In genomic region chr13:58480928-58481598, GRCm38 (mm10) we compare ENCODE assay signal across 15 mouse cellular contexts.
DNase-seq lines count a peak whose midpoint lies in the region; ATAC-seq and TF ChIP-seq lines count a peak whose summit lies in the region.
"Had no signal": no experiment of that assay in that cellular context is flagged by ENCODE, and none has a peak within 500 bp of the region (broad histone marks: within the 10 kb centered on the region; RNA-seq: fewer than 3 reads in every experiment).

No protein-coding gene starts in this region.

- H3K4me2 ChIP-seq in liver, embryonic 11.5 days: peak overlapping the region; percentile 9; the same call in 1 of the 2 replicates
- H3K4me2 ChIP-seq in liver, embryonic 12.5 days: peak overlapping the region; percentile 32
- no peak overlapping the region for H3K4me2 ChIP-seq in intestine, embryonic 16.5 days (ENCODE audit: low read depth, low read length)
- H3K4me2 ChIP-seq: embryonic facial prominence, embryonic 12.5 days; heart, embryonic 12.5 days; midbrain, embryonic 13.5 days had no signal

- peaks cover 21% of the 10 kb centered on the region for H3K4me1 ChIP-seq in liver, embryonic 11.5 days (replicated peaks; ENCODE audit: control insufficient read depth, insufficient read depth, low read length)
- H3K4me1 ChIP-seq in MEL (ENCODE audit: control insufficient read depth in 1 of 2, insufficient read depth in 2 of 2, low read length in 2 of 2): peaks cover 18 to 51% of the 10 kb centered on the region in 2 experiments
- H3K4me1 ChIP-seq in liver, embryonic 12.5 days: peaks cover 61% of the 10 kb centered on the region
- no peaks in the 10 kb centered on the region for H3K4me1 ChIP-seq in intestine, embryonic 16.5 days (ENCODE audit: control insufficient read depth, insufficient read depth, low read length)
- H3K4me1 ChIP-seq: embryonic facial prominence, embryonic 12.5 days had no signal

- no peak for ATAC-seq in liver, embryonic 11.5 days (replicated peaks; ENCODE audit: low FRiP score)
- no peak for ATAC-seq in liver, embryonic 12.5 days
- no peak for ATAC-seq in intestine, embryonic 16.5 days
- ATAC-seq: lung, postnatal 0 days had no signal

- H3K36me3 ChIP-seq in liver, embryonic 11.5 days (ENCODE audit: control insufficient read depth, insufficient read depth, low read length): no peaks in the 10 kb centered on the region
- peaks cover 0 to 48% of the 10 kb centered on the region in 2 experiments; a peak in 2 of 4 replicates for H3K36me3 ChIP-seq in MEL (ENCODE audit: control insufficient read depth in 1 of 2, insufficient read depth in 2 of 2, low read length in 2 of 2)
- no peaks in the 10 kb centered on the region for H3K36me3 ChIP-seq in liver, embryonic 12.5 days
- no peaks in the 10 kb centered on the region for H3K36me3 ChIP-seq in intestine, embryonic 16.5 days (ENCODE audit: control insufficient read depth, insufficient read depth, low read length)
- H3K36me3 ChIP-seq: embryonic facial prominence, embryonic 12.5 days; heart, embryonic 12.5 days; midbrain, embryonic 13.5 days had no signal

- H3K9me3 ChIP-seq in liver, embryonic 11.5 days (ENCODE audit: control insufficient read depth, low read length): no peaks in the 10 kb centered on the region
- no peaks in the 10 kb centered on the region for H3K9me3 ChIP-seq in MEL (replicated peaks; ENCODE audit: insufficient read depth, low read length)
- H3K9me3 ChIP-seq in liver, embryonic 12.5 days (replicated peaks): no peaks in the 10 kb centered on the region
- no peaks in the 10 kb centered on the region for H3K9me3 ChIP-seq in intestine, embryonic 16.5 days (ENCODE audit: control insufficient read depth, low read length)
- H3K9me3 ChIP-seq: embryonic facial prominence, embryonic 12.5 days; heart, embryonic 12.5 days; midbrain, embryonic 13.5 days had no signal

- no peak overlapping the region for H3K27ac ChIP-seq in liver, embryonic 11.5 days (ENCODE audit: low read depth, low read length)
- peak overlapping the region; percentile 48 for H3K27ac ChIP-seq in MEL (ENCODE audit: control insufficient read depth, low read depth, low read length)
- H3K27ac ChIP-seq in liver, embryonic 12.5 days: no peak overlapping the region
- no peak overlapping the region for H3K27ac ChIP-seq in intestine, embryonic 16.5 days (ENCODE audit: low read length)
- H3K27ac ChIP-seq: embryonic facial prominence, embryonic 12.5 days; midbrain, embryonic 13.5 days had no signal

- peak; percentile 92 to 94 for TF ChIP-seq EP300 in MEL (IDR thresholded peaks at IDR 0.05; ENCODE audit: low read depth in 1 of 2, low read length in 2 of 2)

- H3K79me2 ChIP-seq in MEL (ENCODE audit: control insufficient read depth, insufficient read depth, low read length, poor library complexity): no peaks in the 10 kb centered on the region

- TF ChIP-seq RAD21 in MEL (IDR thresholded peaks at IDR 0.05; ENCODE audit: low read depth, low read length): no peak

- no peak overlapping the region for H3K9ac ChIP-seq in liver, embryonic 11.5 days (ENCODE audit: low read depth, low read length)
- no peak overlapping the region for H3K9ac ChIP-seq in MEL (ENCODE audit: control insufficient read depth, low read depth, low read length, poor library complexity, severe bottlenecking)
- H3K9ac ChIP-seq in liver, embryonic 12.5 days: no peak overlapping the region; the same call in 1 of the 2 replicates
- H3K9ac ChIP-seq in intestine, embryonic 16.5 days (ENCODE audit: low read depth, low read length): no peak overlapping the region
- H3K9ac ChIP-seq: embryonic facial prominence, embryonic 12.5 days; heart, embryonic 12.5 days; midbrain, embryonic 13.5 days had no signal

- no peak overlapping the region for H3K4me3 ChIP-seq in liver, embryonic 11.5 days (ENCODE audit: low read depth, low read length)
- H3K4me3 ChIP-seq in MEL (ENCODE audit: control insufficient read depth in 1 of 2, insufficient read depth in 1 of 2, low read depth in 2 of 2, low read length in 2 of 2): no peak overlapping the region
- no peak overlapping the region for H3K4me3 ChIP-seq in liver, embryonic 12.5 days
- no peak overlapping the region for H3K4me3 ChIP-seq in intestine, embryonic 16.5 days (ENCODE audit: low read length)
- H3K4me3 ChIP-seq: embryonic facial prominence, embryonic 12.5 days; heart, embryonic 12.5 days; midbrain, embryonic 13.5 days had no signal

- TF ChIP-seq CTCF in MEL (IDR thresholded peaks at IDR 0.05 in 2 of 3, conservative IDR thresholded peaks at IDR 0.05 in 1 of 3; ENCODE audit: control insufficient read depth in 1 of 3, insufficient read depth in 1 of 3, low read depth in 2 of 3, low read length in 3 of 3, poor library complexity in 1 of 3, severe bottlenecking in 1 of 3): no peak

- no peak for TF ChIP-seq POLR2A in MEL (IDR thresholded peaks at IDR 0.05; ENCODE audit: control insufficient read depth in 1 of 2, insufficient read depth in 1 of 2, low read depth in 1 of 2, low read length in 2 of 2, poor library complexity in 1 of 2)

- WGBS in liver, embryonic 11.5 days: 37% methylated on average over 10 of the region's 10 CpGs
- WGBS in liver, embryonic 12.5 days (ENCODE audit: insufficient replicate concordance): 17% methylated on average over 10 of the region's 10 CpGs
- WGBS in intestine, embryonic 16.5 days: 83% methylated on average over 10 of the region's 10 CpGs

- H3K27me3 ChIP-seq in liver, embryonic 11.5 days (replicated peaks; ENCODE audit: control insufficient read depth, insufficient read depth, low read length): no peaks in the 10 kb centered on the region
- no peaks in the 10 kb centered on the region for H3K27me3 ChIP-seq in MEL (ENCODE audit: control insufficient read depth in 1 of 2, insufficient read depth in 2 of 2, low read length in 2 of 2)
- H3K27me3 ChIP-seq in liver, embryonic 12.5 days (replicated peaks): peaks cover 26% of the 10 kb centered on the region
- H3K27me3 ChIP-seq in intestine, embryonic 16.5 days (replicated peaks; ENCODE audit: control insufficient read depth, insufficient read depth, low read length): no peaks in the 10 kb centered on the region
- H3K27me3 ChIP-seq: embryonic facial prominence, embryonic 12.5 days; heart, embryonic 12.5 days; midbrain, embryonic 13.5 days had no signal

- DNase-seq in liver, embryonic 11.5 days (ENCODE audit: low spot score): no peak
- DNase-seq in liver (no peak), MEL (ENCODE audit: low read depth, low spot score) (peak; percentile 73)
- DNase-seq in natural killer cell, adult 2 months (ENCODE audit: low spot score in 2 of 2): peak; percentile 39 to 61
- DNase-seq in frontal cortex, postnatal 36 days (ENCODE audit: low spot score in 2 of 2): no peak
- DNase-seq: cerebellum, adult 11-12 months; cerebellum, postnatal 36 days; kidney, adult 9 months; kidney, postnatal 4 days had no signal

TF ChIP-seq in MEL, 35 proteins besides CTCF, POLR2A, EP300 and RAD21 (continues in another document):
- no peak for TF ChIP-seq POLR2AphosphoS2 (IDR thresholded peaks at IDR 0.05; ENCODE audit: low read length)
- TF ChIP-seq SIN3A (IDR thresholded peaks at IDR 0.05; ENCODE audit: low read length): peak; percentile 78
- TF ChIP-seq TCF12 (IDR thresholded peaks at IDR 0.05; ENCODE audit: low read depth, low read length): peak; percentile 96
- TF ChIP-seq ZKSCAN1 (IDR thresholded peaks at IDR 0.05; ENCODE audit: low read depth, low read length): no peak
- 0 out of 2 replicates have a peak, but pooled peaks have one; percentile 4 for TF ChIP-seq MEF2A (IDR thresholded peaks at IDR 0.05; ENCODE audit: extremely low read depth, insufficient replicate concordance, low read depth, low read length, poor library complexity, severe bottlenecking)
- TF ChIP-seq ETS1 (IDR thresholded peaks at IDR 0.05; ENCODE audit: low read depth, low read length): peak; percentile 93
- TF ChIP-seq ZC3H11A (IDR thresholded peaks at IDR 0.05; ENCODE audit: low read depth, low read length): no peak
- no peak; the same call in 1 of the 2 replicates for TF ChIP-seq NELFE (IDR thresholded peaks at IDR 0.05; ENCODE audit: low read depth, low read length)
- TF ChIP-seq TBP (IDR thresholded peaks at IDR 0.05; ENCODE audit: low read depth, low read length): no peak
- 0 out of 2 replicates have a peak, but pooled peaks have one; percentile 35 for TF ChIP-seq BHLHE40 (IDR thresholded peaks at IDR 0.05; ENCODE audit: borderline replicate concordance, low read depth, low read length)
- no peak for TF ChIP-seq E2F4 (IDR thresholded peaks at IDR 0.05; ENCODE audit: borderline replicate concordance, low read depth, low read length)
- no peak for TF ChIP-seq NRF1 (IDR thresholded peaks at IDR 0.05; ENCODE audit: insufficient read depth, low read depth, low read length, poor library complexity, severe bottlenecking)
- no peak for TF ChIP-seq GABPA (IDR thresholded peaks at IDR 0.05; ENCODE audit: low read depth, low read length)
- TF ChIP-seq CHD2 (IDR thresholded peaks at IDR 0.05; ENCODE audit: low read length): no peak; the same call in 1 of the 2 replicates
- TF ChIP-seq MYB (IDR thresholded peaks at IDR 0.05; ENCODE audit: low read depth, low read length): no peak
- no peak for TF ChIP-seq MYC (IDR thresholded peaks at IDR 0.05; ENCODE audit: low read depth, low read length)
- no peak for TF ChIP-seq KAT2A (conservative IDR thresholded peaks at IDR 0.05; ENCODE audit: low read depth, low read length)
- peak; percentile 93 for TF ChIP-seq RCOR1 (IDR thresholded peaks at IDR 0.05; ENCODE audit: low read depth, low read length)
- peak; percentile 45; the same call in 1 of the 2 replicates for TF ChIP-seq ELF1 (IDR thresholded peaks at IDR 0.05; ENCODE audit: low read depth, low read length)
- no peak for TF ChIP-seq ZNF384 (IDR thresholded peaks at IDR 0.05; ENCODE audit: low read depth, low read length)
- TF ChIP-seq GATA1 (IDR thresholded peaks at IDR 0.05; ENCODE audit: low read depth, low read length): peak; percentile 96
- TF ChIP-seq POLR2AphosphoS5 (IDR thresholded peaks at IDR 0.05; ENCODE audit: borderline replicate concordance, low read depth, low read length): no peak
- TF ChIP-seq MAFK (IDR thresholded peaks at IDR 0.05; ENCODE audit: borderline replicate concordance, low read depth, low read length): no peak
- TF ChIP-seq SMC3 (IDR thresholded peaks at IDR 0.05; ENCODE audit: low read depth, low read length): no peak
- TF ChIP-seq USF2 (IDR thresholded peaks at IDR 0.05; ENCODE audit: borderline replicate concordance in 1 of 2, insufficient read depth in 1 of 2, low read depth in 1 of 2, low read length in 2 of 2): no peak
- TF ChIP-seq UBTF (IDR thresholded peaks at IDR 0.05; ENCODE audit: borderline replicate concordance, insufficient read depth, low read depth, low read length): no peak
- no peak; the same call in 1 of the 2 replicates for TF ChIP-seq ZMIZ1 (IDR thresholded peaks at IDR 0.05; ENCODE audit: low read depth, low read length)
- peak; percentile 65 for TF ChIP-seq TAL1 (IDR thresholded peaks at IDR 0.05; ENCODE audit: low read length)
- 0 out of 2 replicates have a peak, but pooled peaks have one; percentile 37 for TF ChIP-seq JUND (IDR thresholded peaks at IDR 0.05; ENCODE audit: low read depth, low read length)

Comparison
In these comparisons a context has a peak if more than half of its experiments do, and no peak if none do; other contexts are left out.
1. DNase-seq: peak in MEL (single experiment) and natural killer cell, adult 2 months (2 of 2); none in liver, embryonic 11.5 days (single experiment), liver (single experiment) and frontal cortex, postnatal 36 days (0 of 2).